Mouse (Mus musculus) testis, adult 2 months (tissue): ENCODE data around the gene Gls2. TPM values are rescaled to one million over a fixed set of nuclear protein-coding genes. Genes with fewer than 3 reads are reported as not detected.
"Not testable (repeated sequence)": the region's sequence is repeated elsewhere in the genome, so short reads cannot be mapped to it uniquely, and the experiment has no call there.

Source experiments
- H3K27ac ChIP-seq: fragments of 200-500 bp; 2 replicates; pipeline ENCODE4 v1.5.1; 2012; ENCODE audit warnings: low read depth, low read length; ENCODE audit not compliant: control insufficient read depth, insufficient read depth
- H3K27me3 ChIP-seq: fragments of 200-500 bp; 2 replicates; pipeline ENCODE4 v1.6.1; 2012; ENCODE audit warnings: mild to moderate bottlenecking, low read length, moderate library complexity; ENCODE audit not compliant: control insufficient read depth, insufficient read depth
- H3K36me3 ChIP-seq: fragments of 200-500 bp; 2 replicates; pipeline ENCODE4 v1.6.1; 2012; ENCODE audit warnings: mild to moderate bottlenecking, low read length; ENCODE audit not compliant: control insufficient read depth, insufficient read depth
- H3K4me1 ChIP-seq: fragments of 200-500 bp; 2 replicates; pipeline ENCODE4 v1.6.1; 2012; ENCODE audit warnings: low read length; ENCODE audit not compliant: control insufficient read depth, insufficient read depth
- H3K4me3 ChIP-seq: fragments of 200-500 bp; 2 replicates; pipeline ENCODE4 v1.5.1; 2012; ENCODE audit warnings: low read depth, mild to moderate bottlenecking, low read length, moderate library complexity, mixed read lengths; ENCODE audit not compliant: control insufficient read depth
- CTCF ChIP-seq: fragments of 200-500 bp; IDR thresholded peaks from 2 replicates; pipeline ENCODE4 v1.5.1; 2012; ENCODE audit warnings: low read depth, mild to moderate bottlenecking, inconsistent platforms, low read length, moderate library complexity; ENCODE audit not compliant: control insufficient read depth, insufficient read depth, insufficient replicate concordance
- POLR2A ChIP-seq: fragments of 200-500 bp; IDR thresholded peaks from 2 replicates; pipeline ENCODE4 v1.6.1; 2012; ENCODE audit warnings: low read depth, mild to moderate bottlenecking, inconsistent platforms, low read length, moderate library complexity; ENCODE audit not compliant: control insufficient read depth
- polyA plus RNA-seq: library from polyadenylated mRNA; depleted of rRNA; stranded (reverse); fragments of >200 nt; gene quantifications from 2 replicates; pipeline ENCODE4 v1.2.3, GENCODE M21; 2012; rRNA removed

Gls2 gene
- 3.7 and 5.3 TPM in 2 replicates for polyA plus RNA-seq

DNA sequence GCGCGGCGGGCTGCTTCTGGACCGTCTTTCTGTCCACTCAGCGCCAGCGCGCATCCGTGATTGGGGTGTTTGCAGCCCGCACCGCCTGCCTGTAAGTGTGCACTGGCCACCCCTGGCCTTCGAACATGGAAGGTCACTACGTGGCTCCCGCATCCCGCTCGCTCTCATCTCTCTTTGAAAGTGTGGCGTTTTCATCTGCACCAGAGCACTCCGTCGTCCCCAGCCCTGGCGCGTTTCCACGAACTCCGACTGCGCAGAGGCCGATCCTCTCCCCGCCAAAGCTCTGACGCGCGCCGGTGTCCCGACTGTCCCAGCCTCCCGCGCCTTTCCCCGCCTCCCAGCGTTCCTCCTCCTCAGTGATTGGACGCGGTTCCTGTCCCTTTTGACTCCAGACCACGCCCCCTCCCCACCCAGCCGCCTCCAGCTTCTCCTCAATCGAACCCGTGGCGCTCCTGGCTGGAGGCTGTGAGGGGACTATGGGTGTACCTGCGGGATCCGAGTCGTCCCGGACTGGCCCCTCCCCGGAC lies at the start of gene Gls2:
TSS of gene Gls2 (plus strand) at position 434 of the 527 bp plus-strand sequence.
- Histone ChIP-seq H3K27me3 (no peaks in the 10 kb centered on the region), H3K4me3 (peak within 1 kb of the TSS; percentile 90), H3K36me3 (no peaks in the 10 kb centered on the region), H3K27ac (no peak within 1 kb of the TSS), H3K4me1 (peaks cover 10% of the 10 kb centered on the region)
- TF ChIP-seq POLR2A (peak; percentile 19; the same call in 1 of the 2 replicates), CTCF (no peak)

DNA sequence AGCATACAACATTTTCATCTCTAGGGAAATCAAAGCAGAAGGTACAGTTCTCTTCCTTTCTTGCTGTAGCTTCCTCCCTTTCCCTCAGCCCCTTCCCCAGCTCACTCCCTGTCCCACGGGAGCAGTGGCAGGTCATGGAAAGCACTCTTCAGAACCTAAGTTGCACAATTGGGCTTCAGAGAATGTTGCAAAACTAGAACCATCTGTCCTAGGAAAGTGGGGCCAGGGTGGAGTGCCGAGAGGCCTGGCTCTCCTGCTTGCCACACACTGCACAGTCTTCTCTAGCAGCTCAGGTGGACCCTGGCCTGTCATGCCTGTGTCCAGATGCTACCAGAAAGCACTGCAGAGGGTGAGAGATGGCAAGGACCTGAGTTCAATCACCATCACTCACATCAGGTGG lies 49.3 kb upstream of the Gls2 start:
- Histone ChIP-seq H3K4me3 (no peak overlapping the region), H3K27me3 (no peaks in the 10 kb centered on the region), H3K36me3 (no peaks in the 10 kb centered on the region), H3K4me1 (no peaks in the 10 kb centered on the region), H3K27ac (no peak overlapping the region)
- TF ChIP-seq POLR2A (no peak), CTCF (no peak)

DNA sequence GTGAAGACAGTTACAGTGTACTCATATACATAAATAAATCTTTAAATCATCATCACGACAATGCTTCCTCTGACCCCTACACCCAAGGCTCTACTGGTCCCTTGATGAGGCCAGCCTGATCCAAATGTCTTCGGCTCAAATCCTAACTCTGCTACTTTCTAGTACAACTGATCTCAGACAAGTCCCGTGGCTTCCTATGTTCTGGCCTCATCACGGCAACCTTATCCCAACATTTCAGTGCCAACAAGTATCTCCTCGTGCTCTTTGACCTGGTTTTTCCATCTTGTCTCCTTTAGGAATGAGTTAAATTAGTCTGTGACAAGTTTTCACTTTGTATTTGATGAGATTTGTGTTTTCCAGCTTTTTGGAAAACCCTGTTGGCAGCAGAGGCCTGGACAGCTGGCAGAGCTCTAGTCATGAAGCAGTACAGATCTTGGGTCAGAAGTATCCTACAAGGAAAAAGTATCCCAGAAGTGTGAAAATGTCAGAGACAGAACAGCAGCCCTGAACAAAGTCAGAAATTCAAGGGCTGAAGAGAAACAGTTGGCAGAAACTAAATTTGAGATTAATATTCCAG lies 45.4 kb upstream of the Gls2 start:
- Histone ChIP-seq H3K4me3 (no peak overlapping the region), H3K4me1 (no peaks in the 10 kb centered on the region), H3K27ac (no peak overlapping the region), H3K27me3 (no peaks in the 10 kb centered on the region), H3K36me3 (no peaks in the 10 kb centered on the region)
- no peak for TF ChIP-seq CTCF
- TF ChIP-seq POLR2A = no peak

DNA sequence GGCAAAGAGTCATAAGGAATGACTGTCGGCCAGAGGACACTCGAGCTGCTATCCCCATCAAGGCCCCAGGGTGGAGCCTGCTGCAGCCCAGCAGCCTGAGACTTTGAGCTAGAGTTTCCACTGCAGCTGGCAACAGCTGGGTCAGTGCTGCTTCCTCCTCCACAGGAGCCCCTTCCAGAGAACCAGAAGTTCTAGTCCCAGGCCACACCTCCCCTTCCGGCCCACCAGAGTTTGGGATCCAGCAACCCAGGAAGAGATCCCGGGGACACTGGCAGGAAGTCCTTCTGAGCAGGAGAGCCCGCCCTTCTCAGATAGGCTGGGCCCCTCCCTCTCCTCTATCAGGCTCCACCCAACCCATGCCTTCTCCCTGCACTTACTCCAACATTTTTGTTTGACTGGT lies 44.7 kb upstream of the Gls2 start:
- H3K4me3 ChIP-seq = no peak overlapping the region
- no peaks in the 10 kb centered on the region for H3K4me1 ChIP-seq
- no peaks in the 10 kb centered on the region for H3K36me3 ChIP-seq
- H3K27me3 ChIP-seq = no peaks in the 10 kb centered on the region
- TF ChIP-seq CTCF = peak; percentile 28; the same call in 1 of the 2 replicates
- TF ChIP-seq POLR2A = no peak
- peak overlapping the region; percentile 33; the same call in 1 of the 2 replicates for H3K27ac ChIP-seq

GRCm38 (mm10) chr10:128150941-128151340 lies 43.3 kb upstream of the Gls2 start:
- no peak overlapping the region for H3K27ac ChIP-seq
- no peak overlapping the region for H3K4me3 ChIP-seq
- no peak for TF ChIP-seq POLR2A
- no peaks in the 10 kb centered on the region for H3K4me1 ChIP-seq
- H3K27me3 ChIP-seq = no peaks in the 10 kb centered on the region
- no peaks in the 10 kb centered on the region for H3K36me3 ChIP-seq

GRCm38 (mm10) chr10:128153978-128154377 lies 40.3 kb upstream of the Gls2 start:
- Histone ChIP-seq H3K4me1 (no peaks in the 10 kb centered on the region), H3K4me3 (no peak overlapping the region), H3K36me3 (no peaks in the 10 kb centered on the region), H3K27me3 (no peaks in the 10 kb centered on the region), H3K27ac (no peak overlapping the region)
- TF ChIP-seq POLR2A (no peak), CTCF (no peak)

GRCm38 (mm10) chr10:128165726-128166125 lies 28.5 kb upstream of the Gls2 start:
- not testable (repeated sequence) for H3K27me3 ChIP-seq, H3K27ac ChIP-seq, H3K4me3 ChIP-seq, H3K4me1 ChIP-seq, H3K36me3 ChIP-seq

- no peaks in the 10 kb centered on the region for H3K36me3 ChIP-seq
- no peak overlapping the region for H3K4me3 ChIP-seq
- TF ChIP-seq POLR2A = no peak
- no peak for TF ChIP-seq CTCF
- no peaks in the 10 kb centered on the region for H3K4me1 ChIP-seq
- no peaks in the 10 kb centered on the region for H3K27me3 ChIP-seq
- no peak overlapping the region for H3K27ac ChIP-seq
These were observed 27.2 kb upstream of the Gls2 start for GRCm38 (mm10) chr10:128167091-128167490.

- not testable (repeated sequence) for H3K4me3 ChIP-seq, H3K4me1 ChIP-seq, H3K36me3 ChIP-seq, H3K27ac ChIP-seq, H3K27me3 ChIP-seq
These were observed 22.9 kb upstream of the Gls2 start for GRCm38 (mm10) chr10:128171348-128171747.
